Mouse (Mus musculus) embryo, embryonic 9.5 days (tissue): ENCODE measurements at regions not wholly inside any gene's neighbourhood (a gene's known extent, or its start where the extent isn't known, plus 50 kb on each side); places are given as distances from the start of the nearest gene placed in this dataset.

Experiments used
- DNase-seq: peaks from one replicate; pipeline ENCODE4 v3.0.0-alpha.2; 2017; ENCODE audit errors: extremely low spot score

GRCm38 (mm10) chr13:90584766-90585165, 320.4 kb downstream of the Atp6ap1l start:
- no peak for DNase-seq

DNA sequence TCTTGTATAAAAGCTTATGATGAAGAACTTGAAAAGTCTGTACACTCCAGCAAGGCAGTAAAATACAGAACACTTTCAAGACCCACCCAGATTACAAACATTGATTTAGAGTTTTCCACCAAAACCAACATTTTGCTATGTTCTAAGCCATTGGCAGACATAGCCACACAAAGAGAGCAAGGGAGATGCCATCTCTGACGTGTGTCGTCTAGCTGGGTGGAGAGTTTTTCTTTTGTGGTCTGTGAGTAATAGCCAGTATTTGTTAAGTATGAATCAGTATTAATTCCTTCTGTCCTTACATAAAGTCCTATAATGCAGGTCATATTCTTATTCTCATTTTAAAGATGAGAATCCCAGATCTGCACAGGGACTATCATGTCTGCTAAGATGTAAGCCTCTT, 329.8 kb downstream of the Atp6ap1l start:
- DNase-seq: no peak

DNA sequence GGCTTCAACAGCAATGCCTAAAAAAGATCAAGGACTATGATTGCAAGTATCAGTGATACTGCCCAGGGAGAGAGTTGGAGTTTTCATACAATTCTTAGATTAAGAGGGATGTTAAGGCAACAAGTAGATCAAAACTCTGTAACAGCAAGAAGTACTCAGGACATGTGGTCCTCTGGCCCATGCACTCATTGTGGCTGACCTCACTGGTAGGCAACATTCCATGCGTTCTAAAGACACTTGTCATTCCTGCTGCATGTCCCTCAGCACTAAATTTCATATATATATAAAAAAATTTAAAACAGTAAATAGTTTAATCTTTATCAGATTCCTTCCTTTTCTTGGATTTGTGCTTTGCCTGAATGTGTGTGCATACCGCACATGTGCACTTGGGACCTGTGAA, 332.6 kb downstream of the Atp6ap1l start:
- DNase-seq: no peak

GRCm38 (mm10) chr13:90563183-90563840, 341.8 kb downstream of the Atp6ap1l start:
- DNase-seq: no peak

DNA sequence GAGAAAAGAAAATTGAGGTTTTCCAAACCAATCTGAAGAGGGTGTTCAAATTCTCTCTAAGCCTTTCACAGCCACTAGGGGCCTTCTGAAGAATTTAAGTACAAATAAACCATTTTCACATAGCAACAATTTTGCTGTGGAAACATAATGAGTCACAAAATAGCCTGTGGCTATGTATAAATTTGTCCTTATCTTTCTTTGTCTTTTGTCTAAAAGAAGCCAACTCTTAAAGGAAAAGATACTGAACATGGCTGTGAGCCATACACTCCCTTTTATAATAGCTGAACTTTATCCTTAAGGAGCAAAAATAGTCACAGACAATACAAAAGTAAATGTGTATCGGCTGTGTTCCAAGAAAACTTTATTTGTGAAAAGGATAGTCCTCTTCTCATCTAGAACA, 345.1 kb downstream of the Atp6ap1l start:
- no peak for DNase-seq

- DNase-seq: no peak
These were observed 345.7 kb downstream of the Atp6ap1l start for GRCm38 (mm10) chr13:90559481-90559880.

- DNase-seq: no peak
These were observed 354.0 kb downstream of the Atp6ap1l start for GRCm38 (mm10) chr13:90551166-90551565.

DNA sequence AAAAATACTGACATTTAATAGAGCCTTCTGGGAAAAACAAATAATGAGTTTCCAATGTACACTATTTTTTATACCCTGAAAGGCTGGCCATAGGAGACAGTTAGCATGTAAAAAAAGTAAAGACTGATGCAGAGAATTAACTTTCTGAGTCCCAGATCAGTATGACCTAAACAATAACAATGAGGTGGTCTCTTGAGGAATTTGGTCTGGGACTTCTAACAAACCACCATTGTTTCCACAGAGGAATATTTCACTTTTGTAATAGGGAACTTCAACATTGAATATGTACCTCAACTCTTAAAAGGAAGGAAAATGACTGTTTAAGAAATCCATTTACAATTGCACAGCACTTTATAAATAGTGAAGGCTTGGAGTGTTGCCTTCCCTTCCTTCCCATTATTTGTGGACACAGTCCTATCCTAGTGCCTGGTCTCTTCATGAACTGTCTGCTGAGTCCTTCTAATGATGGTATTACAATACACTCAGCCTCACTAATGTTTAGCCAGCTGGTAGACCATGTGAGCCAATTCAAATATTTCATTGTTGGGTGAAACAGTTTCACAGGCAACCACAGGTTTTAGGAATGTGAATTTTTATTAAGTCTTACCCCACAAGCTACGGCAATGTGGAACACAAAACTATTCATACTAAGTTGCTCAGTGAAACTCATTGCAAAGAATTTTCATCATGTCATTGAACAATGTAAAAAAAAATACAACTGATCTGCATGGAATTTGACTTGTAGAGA, 358.7 kb downstream of the Atp6ap1l start:
- no peak for DNase-seq

GRCm38 (mm10) chr13:90545816-90546215, 359.3 kb downstream of the Atp6ap1l start:
- no peak for DNase-seq

GRCm38 (mm10) chr13:90537525-90537924, 367.6 kb downstream of the Atp6ap1l start:
- no peak for DNase-seq

DNA sequence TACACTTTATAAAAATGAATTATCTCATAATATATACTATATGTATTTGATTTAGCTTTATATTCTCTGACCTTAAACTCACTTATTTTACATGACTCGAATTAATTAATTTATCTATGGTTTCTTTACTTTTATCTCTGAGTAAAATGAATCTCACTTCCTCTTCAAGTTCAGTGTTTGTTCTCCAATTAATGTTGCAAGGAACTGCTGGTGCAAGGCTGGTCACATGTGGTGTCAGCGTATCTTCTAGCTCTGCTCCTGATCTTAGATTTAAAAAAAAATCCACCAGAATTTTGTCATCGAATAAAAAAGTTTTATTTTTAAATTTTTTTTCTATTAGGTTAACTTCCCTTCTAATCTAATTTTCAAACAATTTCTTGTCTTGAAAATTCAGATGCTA, 378.2 kb downstream of the Atp6ap1l start:
- no peak for DNase-seq

DNA sequence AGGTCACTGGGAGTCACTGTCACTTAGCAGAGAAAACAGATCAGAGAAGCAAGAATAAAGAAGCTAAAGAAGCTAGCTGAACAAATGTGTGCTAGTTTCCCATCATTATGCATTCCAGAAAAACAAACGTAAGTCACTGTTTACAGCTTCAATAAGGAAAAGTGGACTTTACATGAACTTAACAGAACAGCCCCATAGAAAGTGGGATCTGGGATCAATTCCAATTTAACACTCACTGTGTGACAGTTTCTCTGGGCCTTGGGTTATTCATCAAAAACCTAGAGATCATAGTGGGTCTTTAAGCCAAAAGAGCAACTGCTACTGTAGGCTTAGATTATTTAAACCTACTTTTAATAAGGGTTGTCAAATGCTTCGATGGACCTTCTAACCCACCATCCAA, 379.4 kb downstream of the Atp6ap1l start:
- no peak for DNase-seq

DNA sequence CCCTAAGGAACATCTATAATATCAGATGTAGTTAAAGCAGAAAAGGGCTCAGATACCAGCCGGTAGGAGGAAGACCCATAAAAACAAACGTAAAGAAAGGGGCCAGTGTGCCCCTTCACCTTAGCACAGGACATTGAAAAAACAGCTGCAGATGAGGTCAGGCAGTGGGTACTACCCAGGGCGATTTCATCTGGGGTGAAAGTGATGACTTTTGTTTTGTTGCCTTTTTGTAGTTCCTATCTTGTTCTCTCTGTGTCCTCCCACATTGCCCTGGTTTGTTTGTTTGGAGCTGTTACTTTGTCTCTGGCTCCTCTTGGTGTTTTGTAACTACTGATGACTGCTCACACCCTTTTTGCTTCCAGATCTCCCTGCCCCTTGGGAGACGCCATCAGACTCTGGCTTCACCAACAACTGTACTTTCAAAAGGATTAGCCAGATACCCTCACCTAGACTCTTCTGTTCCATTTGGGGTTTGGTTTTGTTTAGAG, 383.4 kb downstream of the Atp6ap1l start:
- DNase-seq: peak; percentile 16

- no peak for DNase-seq
These were observed 384.0 kb downstream of the Atp6ap1l start for GRCm38 (mm10) chr13:90520992-90521757.

- DNase-seq: no peak
These were observed 389.2 kb downstream of the Atp6ap1l start for GRCm38 (mm10) chr13:90515773-90516503.

- DNase-seq: no peak
These were observed 391.3 kb downstream of the Atp6ap1l start for GRCm38 (mm10) chr13:90513867-90514266.

GRCm38 (mm10) chr13:90512786-90513401, 392.3 kb downstream of the Atp6ap1l start:
- DNase-seq: no peak

DNA sequence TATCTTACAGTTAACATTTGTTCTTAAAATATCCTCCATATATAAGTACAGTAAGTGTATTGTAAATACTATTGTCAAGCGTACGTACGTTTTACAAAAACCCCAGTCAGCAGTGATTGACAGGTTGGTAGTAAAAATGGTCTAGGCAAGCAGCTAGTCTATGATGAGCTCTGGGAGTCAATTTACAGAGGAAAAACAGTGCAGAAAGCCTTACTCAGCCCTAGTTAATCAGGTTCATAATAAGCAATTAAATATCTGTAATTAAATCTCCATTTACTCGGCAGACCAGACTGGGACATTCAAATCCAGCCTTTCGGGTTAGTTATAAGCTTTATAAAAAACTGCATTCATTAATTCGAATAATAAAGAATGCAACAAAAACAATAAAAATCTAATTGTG, 394.7 kb downstream of the Atp6ap1l start:
- DNase-seq: no peak

DNA sequence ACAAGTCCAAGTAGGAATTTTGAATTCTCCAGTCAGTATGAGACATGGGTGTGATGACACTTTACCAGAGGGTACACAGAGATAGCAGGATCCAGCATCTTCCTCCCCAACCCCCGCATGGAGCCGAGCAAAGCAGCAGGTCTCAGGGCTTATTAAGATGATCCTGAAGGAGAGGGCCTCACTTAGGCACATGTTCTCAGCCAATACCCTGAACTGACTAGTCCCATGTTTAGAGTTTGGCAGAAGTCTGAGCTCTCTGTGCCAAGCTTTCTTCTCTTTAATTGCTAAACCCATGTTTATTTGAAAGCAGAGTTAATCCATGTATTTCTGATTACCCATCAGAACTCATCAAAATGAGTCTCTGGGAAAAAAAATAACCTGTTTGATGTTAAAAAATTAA, 402.0 kb downstream of the Atp6ap1l start:
- DNase-seq: no peak

- no peak for DNase-seq
These were observed 403.0 kb downstream of the Atp6ap1l start for GRCm38 (mm10) chr13:90502141-90502540.

DNA sequence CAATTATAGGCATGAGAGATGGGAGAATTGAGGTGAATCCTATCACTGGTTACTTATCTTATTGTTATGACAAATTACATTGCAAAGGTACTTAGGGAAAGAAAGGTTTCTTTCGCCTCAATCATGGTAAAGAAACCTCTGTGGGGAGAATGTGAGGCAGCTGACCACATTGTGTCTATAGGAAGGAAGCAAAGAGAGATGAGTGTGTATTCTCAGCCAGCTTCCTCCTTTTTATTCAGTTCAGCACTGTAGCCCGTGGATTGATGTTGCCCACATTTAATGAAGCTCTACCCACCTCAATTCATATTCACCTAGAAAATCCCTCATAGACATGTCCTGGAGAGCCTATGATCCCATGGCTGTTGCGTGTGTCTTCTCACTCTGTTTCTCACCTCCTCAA, 406.2 kb downstream of the Atp6ap1l start:
- no peak for DNase-seq
